1 mouse cellular context compared by ENCODE assay signal in the genomic region with DNA sequence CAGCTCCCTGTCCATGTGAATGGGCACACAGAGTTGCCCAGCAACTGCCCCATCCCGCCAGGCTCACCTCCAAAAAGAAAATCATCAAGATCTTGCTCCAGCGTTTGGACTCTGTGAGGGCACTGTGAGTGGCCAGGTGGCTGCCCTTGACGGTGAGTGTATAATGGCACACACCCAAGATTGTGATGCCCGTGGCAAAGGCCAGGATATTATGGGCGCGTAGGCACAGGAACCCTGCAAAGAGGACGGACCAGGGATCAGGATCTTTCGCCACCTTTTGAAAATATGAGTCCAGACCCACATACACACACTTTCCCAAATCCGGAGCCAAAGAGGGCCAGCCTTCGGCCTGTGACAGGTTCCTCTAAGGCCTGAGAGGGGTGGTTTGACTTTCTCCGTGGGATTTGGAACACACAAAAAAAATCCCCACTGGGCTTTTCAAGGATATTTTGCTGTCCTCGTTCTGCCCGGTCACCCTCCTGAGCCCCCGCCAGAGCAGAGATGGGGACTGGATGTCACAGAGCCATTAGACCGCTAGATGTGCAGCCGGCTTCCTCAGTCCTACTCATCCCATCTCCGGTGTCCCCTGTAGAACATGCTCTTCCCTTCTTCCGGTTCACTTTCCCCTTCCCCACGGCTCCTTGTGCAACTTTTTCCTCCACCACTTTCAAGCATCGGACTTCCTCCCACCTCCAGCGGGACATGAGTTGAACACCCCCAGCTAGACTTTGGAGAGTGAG.
A peak's percentile ranks its signal among the peaks of the same experiment; 100 is the strongest.
TF ChIP-seq lines count a peak whose summit lies in the region.

No protein-coding gene starts in this region.

TF ChIP-seq in CH12.LX, 34 proteins besides CTCF, POLR2A, EP300 and RAD21:
- 0 out of 2 replicates have a peak, but pooled peaks have one; percentile 5 for TF ChIP-seq ELF1 (IDR thresholded peaks at IDR 0.05; ENCODE audit: low read depth, low read length)
- no peak for TF ChIP-seq ZNF384 (IDR thresholded peaks at IDR 0.05; ENCODE audit: low read depth, low read length)
